Mouse (Mus musculus) hindbrain, embryonic 12.5 days (tissue): Measurements from ENCODE around the gene Tmem121b. TPM values are rescaled to one million over a fixed set of nuclear protein-coding genes. Genes with fewer than 3 reads are reported as not detected.

Experiments used
- ATAC-seq: fragments of 200-750 bp; cut with Nextera tagmentation; 2 replicates; pipeline ENCODE4 v1.8.0; 2017; ENCODE audit warnings: moderate TSS enrichment; ENCODE audit not compliant: low FRiP score
- H3K27ac ChIP-seq: fragments of 300-500 bp; sonication (generic); 2 replicates; pipeline ENCODE4 v1.5.1; 2016; ENCODE audit warnings: mild to moderate bottlenecking
- H3K27me3 ChIP-seq: fragments of 300-500 bp; sonication (generic); 2 replicates; pipeline ENCODE4 v1.6.1; 2016; ENCODE audit warnings: mild to moderate bottlenecking
- H3K36me3 ChIP-seq: fragments of 300-500 bp; sonication (generic); 2 replicates; pipeline ENCODE4 v1.6.1; 2016; ENCODE audit warnings: mild to moderate bottlenecking
- H3K4me1 ChIP-seq: fragments of 300-500 bp; sonication (generic); 2 replicates; pipeline ENCODE4 v1.6.1; 2016
- H3K4me2 ChIP-seq: fragments of 300-500 bp; sonication (generic); replicated peaks from 2 replicates; pipeline ENCODE4 v1.6.1; 2016; ENCODE audit warnings: mild to moderate bottlenecking
- H3K4me3 ChIP-seq: fragments of 300-500 bp; sonication (generic); 2 replicates; pipeline ENCODE4 v1.5.1; 2016; ENCODE audit warnings: mild to moderate bottlenecking
- H3K9ac ChIP-seq: fragments of 300-500 bp; sonication (generic); 2 replicates; pipeline ENCODE4 v1.6.1; 2016; ENCODE audit warnings: mild to moderate bottlenecking, moderate library complexity
- H3K9me3 ChIP-seq: fragments of 300-500 bp; sonication (generic); replicated peaks from 2 replicates; pipeline ENCODE4 v1.6.1; 2016; ENCODE audit warnings: mild to moderate bottlenecking
- WGBS: fragments of 180-500 bp; shearing (Covaris S2); methylation state at CpG from one replicate; pipeline ENCODE4 v1.1.7; 2016; 5-methylcytosine and 5-hydroxymethylcytosine counted together
- polyA plus RNA-seq: library from polyadenylated mRNA; unstranded; fragments of >200 nt; fragmentation: Nextera tagmentation; extraction: Ambion mirVana; gene quantifications from 2 replicates; pipeline ENCODE4 v1.2.1, GENCODE M21; 2016

The Tmem121b gene
- polyA plus RNA-seq: 3.2 and 4.1 TPM in 2 replicates

- peak within 1 kb of the TSS; percentile 75 for H3K4me3 ChIP-seq
- under 1% methylated on average over 54 of the region's 84 CpGs for WGBS
Measured at GRCm38 (mm10) chr6:120493374-120494181, at the start of gene Tmem121b. Tmem121b (minus strand) TSS chr6:120493807.

GRCm38 (mm10) chr6:120542061-120542460 lies 48.5 kb upstream of the Tmem121b start:
- Histone ChIP-seq H3K9me3 (no peaks in the 10 kb centered on the region), H3K4me3 (no peak overlapping the region), H3K36me3 (no peaks in the 10 kb centered on the region), H3K9ac (no peak overlapping the region), H3K4me1 (peaks cover 9% of the 10 kb centered on the region), H3K27ac (no peak overlapping the region), H3K4me2 (no peak overlapping the region), H3K27me3 (no peaks in the 10 kb centered on the region)
- 13% methylated on average over 1 of the region's 1 CpGs for WGBS
- ATAC-seq: no peak

More at GRCm38 (mm10) chr6:120493374-120494181, at the start of gene Tmem121b:
- Histone ChIP-seq H3K36me3 (no peaks in the 10 kb centered on the region), H3K9me3 (no peaks in the 10 kb centered on the region), H3K9ac (peak within 1 kb of the TSS; percentile 94), H3K4me2 (peak within 1 kb of the TSS; percentile 81), H3K27ac (peak within 1 kb of the TSS; percentile 97), H3K27me3 (peaks cover 20% of the 10 kb centered on the region), H3K4me1 (peaks cover 52% of the 10 kb centered on the region)
- ATAC-seq: peak; percentile 85

- Histone ChIP-seq H3K9ac (no peak overlapping the region), H3K9me3 (no peaks in the 10 kb centered on the region), H3K4me3 (no peak overlapping the region), H3K36me3 (no peaks in the 10 kb centered on the region), H3K27me3 (no peaks in the 10 kb centered on the region), H3K4me1 (peaks cover 9% of the 10 kb centered on the region), H3K27ac (no peak overlapping the region), H3K4me2 (no peak overlapping the region)
- no peak for ATAC-seq
- WGBS: 35% methylated on average over 2 of the region's 2 CpGs
Measured at GRCm38 (mm10) chr6:120541386-120541785, 47.8 kb upstream of the Tmem121b start.

GRCm38 (mm10) chr6:120539781-120540231 lies 46.2 kb upstream of the Tmem121b start:
- ATAC-seq: no peak; the same call in 1 of the 2 replicates
- H3K36me3 ChIP-seq: no peaks in the 10 kb centered on the region
- H3K9ac ChIP-seq: no peak overlapping the region
- H3K4me3 ChIP-seq: no peak overlapping the region
- H3K4me1 ChIP-seq: peaks cover 9% of the 10 kb centered on the region
- no peaks in the 10 kb centered on the region for H3K27me3 ChIP-seq
- peak overlapping the region; percentile 58 for H3K4me2 ChIP-seq
- no peaks in the 10 kb centered on the region for H3K9me3 ChIP-seq
- H3K27ac ChIP-seq: peak overlapping the region; percentile 77
- WGBS: 37% methylated on average over 10 of the region's 10 CpGs

- Histone ChIP-seq H3K36me3 (no peaks in the 10 kb centered on the region), H3K27ac (peak overlapping the region; percentile 77), H3K4me3 (peak overlapping the region; percentile 28), H3K9me3 (no peaks in the 10 kb centered on the region), H3K27me3 (no peaks in the 10 kb centered on the region), H3K4me2 (peak overlapping the region; percentile 58), H3K4me1 (peaks cover 9% of the 10 kb centered on the region), H3K9ac (peak overlapping the region; percentile 52)
- under 1% methylated on average over 16 of the region's 16 CpGs for WGBS
- peak; percentile 93 for ATAC-seq
Measured at GRCm38 (mm10) chr6:120539132-120539759, 45.6 kb upstream of the Tmem121b start.

- Histone ChIP-seq H3K4me1 (peaks cover 9% of the 10 kb centered on the region), H3K27ac (no peak overlapping the region), H3K9ac (no peak overlapping the region), H3K36me3 (no peaks in the 10 kb centered on the region), H3K4me2 (no peak overlapping the region), H3K9me3 (no peaks in the 10 kb centered on the region), H3K27me3 (no peaks in the 10 kb centered on the region), H3K4me3 (no peak overlapping the region)
- WGBS: 90% methylated on average over 2 of the region's 2 CpGs
- no peak for ATAC-seq
Measured at GRCm38 (mm10) chr6:120536337-120536736, 42.7 kb upstream of the Tmem121b start.

GRCm38 (mm10) chr6:120532594-120532993 lies 39.0 kb upstream of the Tmem121b start:
- WGBS: 83% methylated on average over 1 of the region's 1 CpGs
- Histone ChIP-seq H3K27me3 (no peaks in the 10 kb centered on the region), H3K36me3 (no peaks in the 10 kb centered on the region), H3K4me2 (no peak overlapping the region), H3K4me3 (no peak overlapping the region), H3K27ac (no peak overlapping the region), H3K4me1 (peaks cover 22% of the 10 kb centered on the region), H3K9ac (no peak overlapping the region), H3K9me3 (no peaks in the 10 kb centered on the region)
- ATAC-seq: no peak

- peak within 1 kb of the TSS; percentile 87 for H3K4me3 ChIP-seq
- under 1% methylated on average over 75 of the region's 75 CpGs for WGBS
- peak; percentile 98 for ATAC-seq
- H3K4me1 ChIP-seq: peaks cover 22% of the 10 kb centered on the region
- peak within 1 kb of the TSS; percentile 62 for H3K4me2 ChIP-seq
- peak within 1 kb of the TSS; percentile 88 for H3K9ac ChIP-seq
- H3K27ac ChIP-seq: peak within 1 kb of the TSS; percentile 58; the same call in 1 of the 2 replicates
- no peaks in the 10 kb centered on the region for H3K36me3 ChIP-seq
- no peaks in the 10 kb centered on the region for H3K9me3 ChIP-seq
- no peaks in the 10 kb centered on the region for H3K27me3 ChIP-seq
Measured at GRCm38 (mm10) chr6:120531020-120531965, 37.7 kb upstream of the Tmem121b start, which contains the start of gene Hdhd5. Hdhd5 (minus strand) TSS chr6:120531319.

GRCm38 (mm10) chr6:120529123-120529522 lies 35.5 kb upstream of the Tmem121b start:
- Histone ChIP-seq H3K27me3 (no peaks in the 10 kb centered on the region), H3K9me3 (no peaks in the 10 kb centered on the region), H3K4me3 (no peak overlapping the region), H3K4me2 (peak overlapping the region; percentile 62), H3K27ac (no peak overlapping the region), H3K9ac (no peak overlapping the region), H3K36me3 (no peaks in the 10 kb centered on the region), H3K4me1 (peaks cover 22% of the 10 kb centered on the region)
- no peak for ATAC-seq
- 78% methylated on average over 4 of the region's 4 CpGs for WGBS

GRCm38 (mm10) chr6:120524796-120525195 lies 31.2 kb upstream of the Tmem121b start:
- Histone ChIP-seq H3K27me3 (no peaks in the 10 kb centered on the region), H3K9ac (no peak overlapping the region), H3K4me1 (peaks cover 15% of the 10 kb centered on the region), H3K36me3 (peaks cover 28% of the 10 kb centered on the region), H3K4me3 (no peak overlapping the region), H3K27ac (no peak overlapping the region), H3K9me3 (no peaks in the 10 kb centered on the region), H3K4me2 (no peak overlapping the region)
- no peak for ATAC-seq
- 91% methylated on average over 5 of the region's 5 CpGs for WGBS

GRCm38 (mm10) chr6:120519647-120520046 lies 26.0 kb upstream of the Tmem121b start:
- ATAC-seq: no peak
- H3K4me2 ChIP-seq: no peak overlapping the region
- WGBS: 90% methylated on average over 5 of the region's 5 CpGs

More at GRCm38 (mm10) chr6:120519647-120520046, 26.0 kb upstream of the Tmem121b start:
- H3K36me3 ChIP-seq: peaks cover 59% of the 10 kb centered on the region
- H3K9me3 ChIP-seq: no peaks in the 10 kb centered on the region
- H3K9ac ChIP-seq: no peak overlapping the region
- H3K4me1 ChIP-seq: no peaks in the 10 kb centered on the region
- H3K27ac ChIP-seq: no peak overlapping the region
- H3K27me3 ChIP-seq: no peaks in the 10 kb centered on the region
- H3K4me3 ChIP-seq: no peak overlapping the region
